Mouse (Mus musculus): ENCODE data around the gene Mfng. TPM values are rescaled to one million over a fixed set of nuclear protein-coding genes. Genes with fewer than 3 reads are reported as not detected.
A peak's percentile ranks its signal among the peaks of the same experiment; 100 is the strongest.

Gene Mfng
- total RNA-seq, 1 experiment = 7.3 TPM

DNA sequence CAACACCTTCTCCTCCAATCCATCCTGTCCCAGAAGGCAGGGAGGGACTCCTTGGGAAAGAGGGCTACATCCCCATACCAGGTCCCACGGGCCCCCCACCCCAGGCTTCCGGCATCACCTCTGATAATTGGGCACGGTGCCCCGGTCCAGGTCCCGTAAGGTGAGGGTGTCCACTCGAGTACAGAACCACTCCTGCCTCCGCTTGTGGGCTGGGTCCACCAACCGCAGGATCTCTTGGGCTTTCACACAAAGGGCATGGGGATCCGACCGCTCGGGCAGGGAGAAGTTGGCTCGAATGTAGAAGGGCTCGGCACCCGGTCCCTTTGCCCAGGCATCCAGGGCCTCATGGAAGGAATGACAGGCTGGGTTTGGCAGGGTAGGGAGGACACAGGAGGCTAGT, 7.1 kb upstream of the Mfng start:
- Histone ChIP-seq H3K9ac (ENCODE audit: insufficient read depth, low read depth, low read length, poor library complexity, severe bottlenecking) (no peak overlapping the region), H3K27ac (ENCODE audit: insufficient read depth, low read depth, low read length, poor library complexity, severe bottlenecking) (no peak overlapping the region), H3K4me3 (ENCODE audit: insufficient read depth in 1 of 2, low read depth in 1 of 2, low read length in 2 of 2, poor library complexity in 1 of 2, severe bottlenecking in 1 of 2) (no peak overlapping the region), H3K9me3 (ENCODE audit: control insufficient read depth, insufficient read depth, low read depth, low read length) (no peaks in the 10 kb centered on the region), H3K4me1 (ENCODE audit: control insufficient read depth in 2 of 2, insufficient read depth in 2 of 2, low read length in 2 of 2, poor library complexity in 1 of 2) (peaks cover 0 to 21% of the 10 kb centered on the region in 2 experiments; a peak in 2 of 4 replicates), H3K36me3 (ENCODE audit: control insufficient read depth, insufficient read depth, low read length, poor library complexity, severe bottlenecking) (peaks cover 13% of the 10 kb centered on the region)
- in situ Hi-C loops (cut with MboI; ENCODE audit: low sequenced_read_pairs in 2 of 2, unreplicated experiment in 2 of 2) = no loop called here
- no peak for DNase-seq (ENCODE audit: low read depth, low spot score)
- TF ChIP-seq CHD2 (IDR thresholded peaks at IDR 0.05; ENCODE audit: low read depth, low read length) = no peak
- no peak for TF ChIP-seq HCFC1 (IDR thresholded peaks at IDR 0.05; ENCODE audit: borderline replicate concordance, insufficient read depth, low read length)
- TF ChIP-seq MAFK (IDR thresholded peaks at IDR 0.05; ENCODE audit: insufficient read depth, low read depth, low read length) = no peak
- TF ChIP-seq ZC3H11A (IDR thresholded peaks at IDR 0.05; ENCODE audit: borderline replicate concordance, low read depth, low read length) = no peak
- no peak for TF ChIP-seq ZNF384 (IDR thresholded peaks at IDR 0.05; ENCODE audit: low read depth, low read length)

- Histone ChIP-seq H3K9ac (ENCODE audit: insufficient read depth, low read depth, low read length, poor library complexity, severe bottlenecking) (no peak overlapping the region), H3K4me3 (ENCODE audit: insufficient read depth in 1 of 2, low read depth in 1 of 2, low read length in 2 of 2, poor library complexity in 1 of 2, severe bottlenecking in 1 of 2) (no peak overlapping the region)
- in situ Hi-C loops (cut with MboI; ENCODE audit: low sequenced_read_pairs in 2 of 2, unreplicated experiment in 2 of 2) = no loop called here
Measured at GRCm38 (mm10) chr15:78779690-78780089, 6.4 kb upstream of the Mfng start.

DNA sequence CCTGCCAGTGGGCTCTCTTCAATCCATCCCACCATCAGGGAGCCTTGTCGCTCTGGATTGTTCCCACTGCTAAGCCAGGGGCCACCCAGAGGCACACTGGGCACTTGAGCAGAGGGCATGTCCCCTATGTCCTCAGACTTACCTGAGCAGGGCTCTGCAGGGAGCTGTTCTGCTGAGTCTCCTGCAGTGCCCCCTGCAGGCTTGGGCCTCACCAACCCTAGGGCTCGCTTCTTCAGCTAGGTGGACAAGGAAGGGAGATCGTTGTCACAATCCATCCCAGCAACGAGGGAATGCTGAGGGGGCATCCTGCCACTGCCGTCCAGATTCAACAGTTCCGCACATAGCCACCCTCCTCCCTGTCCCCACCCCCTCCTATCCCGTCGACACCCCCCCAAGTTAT, 6.0 kb upstream of the Mfng start:
- no peak for TF ChIP-seq HCFC1 (IDR thresholded peaks at IDR 0.05; ENCODE audit: borderline replicate concordance, insufficient read depth, low read length)
- no peak for TF ChIP-seq MAFK (IDR thresholded peaks at IDR 0.05; ENCODE audit: insufficient read depth, low read depth, low read length)
- no peak for TF ChIP-seq ZNF384 (IDR thresholded peaks at IDR 0.05; ENCODE audit: low read depth, low read length)
- no peak for TF ChIP-seq ZC3H11A (IDR thresholded peaks at IDR 0.05; ENCODE audit: borderline replicate concordance, low read depth, low read length)
- no peak for TF ChIP-seq CHD2 (IDR thresholded peaks at IDR 0.05; ENCODE audit: low read depth, low read length)
- no peak overlapping the region for H3K4me3 ChIP-seq (ENCODE audit: insufficient read depth in 1 of 2, low read depth in 1 of 2, low read length in 2 of 2, poor library complexity in 1 of 2, severe bottlenecking in 1 of 2)
- H3K9me3 ChIP-seq (ENCODE audit: control insufficient read depth, insufficient read depth, low read depth, low read length) = no peaks in the 10 kb centered on the region
- in situ Hi-C loops (cut with MboI; ENCODE audit: low sequenced_read_pairs in 2 of 2, unreplicated experiment in 2 of 2) = no loop called here
- H3K9ac ChIP-seq (ENCODE audit: insufficient read depth, low read depth, low read length, poor library complexity, severe bottlenecking) = no peak overlapping the region
- peaks cover 0 to 21% of the 10 kb centered on the region in 2 experiments; a peak in 2 of 4 replicates for H3K4me1 ChIP-seq (ENCODE audit: control insufficient read depth in 2 of 2, insufficient read depth in 2 of 2, low read length in 2 of 2, poor library complexity in 1 of 2)
- H3K27ac ChIP-seq (ENCODE audit: insufficient read depth, low read depth, low read length, poor library complexity, severe bottlenecking) = 0 out of 2 replicates have a peak overlapping the region, but pooled peaks have one; percentile 10
- H3K36me3 ChIP-seq (ENCODE audit: control insufficient read depth, insufficient read depth, low read length, poor library complexity, severe bottlenecking) = peaks cover 19% of the 10 kb centered on the region
- DNase-seq (ENCODE audit: low read depth, low spot score) = no peak

More at GRCm38 (mm10) chr15:78779690-78780089, 6.4 kb upstream of the Mfng start:
- H3K9me3 ChIP-seq (ENCODE audit: control insufficient read depth, insufficient read depth, low read depth, low read length) = no peaks in the 10 kb centered on the region
- H3K27ac ChIP-seq (ENCODE audit: insufficient read depth, low read depth, low read length, poor library complexity, severe bottlenecking) = no peak overlapping the region
- no peak for DNase-seq (ENCODE audit: low read depth, low spot score)
- TF ChIP-seq CHD2 (IDR thresholded peaks at IDR 0.05; ENCODE audit: low read depth, low read length) (no peak), HCFC1 (IDR thresholded peaks at IDR 0.05; ENCODE audit: borderline replicate concordance, insufficient read depth, low read length) (no peak), ZNF384 (IDR thresholded peaks at IDR 0.05; ENCODE audit: low read depth, low read length) (no peak), ZC3H11A (IDR thresholded peaks at IDR 0.05; ENCODE audit: borderline replicate concordance, low read depth, low read length) (no peak), MAFK (IDR thresholded peaks at IDR 0.05; ENCODE audit: insufficient read depth, low read depth, low read length) (no peak)
- H3K4me1 ChIP-seq (ENCODE audit: control insufficient read depth in 2 of 2, insufficient read depth in 2 of 2, low read length in 2 of 2, poor library complexity in 1 of 2) = peaks cover 0 to 21% of the 10 kb centered on the region in 2 experiments; a peak in 2 of 4 replicates
- peaks cover 19% of the 10 kb centered on the region for H3K36me3 ChIP-seq (ENCODE audit: control insufficient read depth, insufficient read depth, low read length, poor library complexity, severe bottlenecking)

DNA sequence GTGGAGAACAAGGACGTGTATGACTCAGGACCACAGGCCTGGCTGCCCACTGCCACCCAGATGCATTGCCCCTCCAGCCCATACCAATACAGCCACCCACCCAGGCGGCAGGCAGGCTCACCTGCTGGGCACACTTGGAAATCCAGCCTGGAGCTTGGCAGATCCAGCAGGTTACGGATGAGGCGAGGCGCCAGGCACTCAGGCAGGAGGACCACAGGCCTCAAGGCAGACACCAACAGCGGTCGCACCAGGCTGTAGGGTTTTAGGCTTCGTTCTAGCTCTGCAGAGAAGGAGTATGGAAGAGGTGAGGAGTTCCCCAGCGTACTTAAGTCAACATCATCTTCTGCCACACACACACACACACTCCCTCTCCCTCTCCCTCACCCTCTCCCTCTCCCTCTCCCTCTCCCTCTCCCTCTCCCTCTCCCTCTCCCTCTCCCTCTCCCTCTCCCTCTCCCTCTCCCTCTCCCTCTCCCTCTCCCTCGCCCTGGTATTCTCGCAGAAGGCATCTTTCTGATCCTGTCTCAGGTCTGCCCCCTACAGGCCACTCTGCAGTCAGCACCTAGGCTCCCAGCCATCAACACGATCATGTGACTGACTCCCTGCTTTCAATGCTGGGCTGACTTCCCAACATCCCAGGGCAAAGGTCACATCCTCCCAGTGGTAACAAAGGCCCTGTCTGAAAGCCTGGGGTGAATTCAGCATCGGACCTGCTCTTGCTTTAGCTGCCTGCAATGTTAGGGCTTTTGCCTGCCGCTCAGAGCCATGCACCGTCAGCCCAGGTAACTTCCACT, 5.0 kb upstream of the Mfng start:
- no peaks in the 10 kb centered on the region for H3K9me3 ChIP-seq (ENCODE audit: control insufficient read depth, insufficient read depth, low read depth, low read length)
- peaks cover 2 to 24% of the 10 kb centered on the region in 2 experiments; a peak in 2 of 4 replicates for H3K4me1 ChIP-seq (ENCODE audit: control insufficient read depth in 2 of 2, insufficient read depth in 2 of 2, low read length in 2 of 2, poor library complexity in 1 of 2)
- peak overlapping the region; percentile 49 for H3K9ac ChIP-seq (ENCODE audit: insufficient read depth, low read depth, low read length, poor library complexity, severe bottlenecking)
- peak; percentile 95 for DNase-seq (ENCODE audit: low read depth, low spot score)
- in situ Hi-C loops (cut with MboI; ENCODE audit: low sequenced_read_pairs in 2 of 2, unreplicated experiment in 2 of 2) = no loop called here
- H3K4me3 ChIP-seq (ENCODE audit: insufficient read depth in 1 of 2, low read depth in 1 of 2, low read length in 2 of 2, poor library complexity in 1 of 2, severe bottlenecking in 1 of 2) = peak overlapping the region; percentile 41 to 48; a peak in 2 of 4 replicates
- H3K27ac ChIP-seq (ENCODE audit: insufficient read depth, low read depth, low read length, poor library complexity, severe bottlenecking) = peak overlapping the region; percentile 42
- TF ChIP-seq CHD2 (IDR thresholded peaks at IDR 0.05; ENCODE audit: low read depth, low read length) (no peak), ZC3H11A (IDR thresholded peaks at IDR 0.05; ENCODE audit: borderline replicate concordance, low read depth, low read length) (no peak), MAFK (IDR thresholded peaks at IDR 0.05; ENCODE audit: insufficient read depth, low read depth, low read length) (no peak), HCFC1 (IDR thresholded peaks at IDR 0.05; ENCODE audit: borderline replicate concordance, insufficient read depth, low read length) (0 out of 2 replicates have a peak, but pooled peaks have one; percentile 34), ZNF384 (IDR thresholded peaks at IDR 0.05; ENCODE audit: low read depth, low read length) (no peak)
- H3K36me3 ChIP-seq (ENCODE audit: control insufficient read depth, insufficient read depth, low read length, poor library complexity, severe bottlenecking) = peaks cover 18% of the 10 kb centered on the region

Data from ES-E14 (cell line).